Mouse (Mus musculus) A20 (cell line): Measurements from ENCODE around the gene Hmgn2.
"Not testable (repeated sequence)": the region's sequence is repeated elsewhere in the genome, so short reads cannot be mapped to it uniquely, and the experiment has no call there.

Experiments
- DNase-seq: peaks from one replicate; pipeline ENCODE4 v3.0.0-alpha.2; 2011; ENCODE audit warnings: low read depth, low spot score

Hmgn2 gene

DNA sequence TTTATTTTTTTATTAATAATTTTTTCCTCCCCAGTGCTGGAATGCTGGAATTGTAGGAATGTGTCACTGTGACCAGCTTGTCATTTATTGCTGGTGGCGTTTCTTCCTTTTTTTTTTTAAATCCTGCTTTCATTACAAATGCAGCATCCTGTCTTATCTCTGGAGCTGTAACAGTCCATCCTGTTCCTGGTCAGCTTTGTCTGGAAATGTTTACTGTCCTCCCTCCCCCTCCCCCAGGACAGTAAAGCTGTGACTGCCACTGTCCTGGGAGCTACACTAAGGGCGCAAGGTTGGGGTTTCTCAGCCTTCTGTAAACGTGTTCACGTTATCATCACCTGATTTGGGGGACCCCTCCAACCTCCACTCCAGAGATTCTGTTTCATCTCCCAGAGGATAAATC lies 43.2 kb downstream of the Hmgn2 start:
- no peak for DNase-seq

DNA sequence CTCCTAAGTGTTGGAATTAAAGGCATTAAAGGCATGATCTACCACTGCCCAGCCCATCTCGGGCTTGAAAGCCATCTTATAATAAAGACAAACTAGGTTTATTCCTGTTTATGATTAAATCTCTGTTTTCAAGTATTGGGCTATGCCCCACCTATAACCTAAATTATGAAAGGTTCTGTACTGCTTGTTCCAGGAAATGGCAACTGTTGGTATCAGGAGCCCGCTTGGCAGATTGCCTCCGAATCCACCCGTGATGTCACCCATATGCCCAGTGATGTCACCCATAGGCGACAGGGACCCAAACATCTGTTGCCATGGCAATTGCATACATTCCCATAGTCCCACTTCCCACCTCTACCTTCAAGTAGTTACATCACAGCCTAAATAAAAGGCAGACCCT lies 44.7 kb downstream of the Hmgn2 start:
- DNase-seq, result no peak

- DNase-seq, result not testable (repeated sequence)
Observed at GRCm38 (mm10) chr4:133918093-133918825, 50.2 kb downstream of the Hmgn2 start.
